Mouse (Mus musculus) heart, adult 2 months (tissue): ENCODE data around the gene Gm37240.

Source experiments
- CTCF ChIP-seq: fragments of 200-600 bp; IDR thresholded peaks from 2 replicates; pipeline ENCODE4 v1.8.1; 2022; ENCODE audit warnings: antibody characterized with exemption, mild to moderate bottlenecking, moderate library complexity
- POLR2A ChIP-seq: fragments of 200-500 bp; IDR thresholded peaks from 2 replicates; pipeline ENCODE4 v1.6.1; 2011; ENCODE audit warnings: mild to moderate bottlenecking, low read depth, low read length, control low read depth; ENCODE audit not compliant: insufficient read depth

DNA sequence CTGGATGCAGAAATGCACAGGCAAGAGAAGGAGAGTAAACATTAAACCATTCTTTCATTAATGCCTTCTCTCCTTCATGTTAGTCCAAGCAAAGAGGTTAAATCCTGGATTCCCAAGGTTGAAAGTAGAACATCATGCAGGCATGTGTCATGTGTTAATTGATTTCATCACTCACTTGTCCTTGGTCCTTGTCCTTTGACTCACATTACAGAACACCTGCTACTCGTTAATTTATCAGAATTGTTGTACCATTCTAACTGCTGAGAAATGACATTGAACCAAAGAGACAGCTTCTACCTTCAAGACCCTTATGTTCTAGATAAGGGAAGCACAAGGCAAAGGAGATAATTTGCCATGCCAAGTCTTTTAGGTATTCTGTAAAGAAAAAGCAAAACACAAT is 835.1 kb downstream of the Gm37240 start:
- no peak for TF ChIP-seq CTCF
- no peak for TF ChIP-seq POLR2A
